Mouse (Mus musculus): ENCODE results near the gene Olfr846.

The Olfr846 gene

DNA sequence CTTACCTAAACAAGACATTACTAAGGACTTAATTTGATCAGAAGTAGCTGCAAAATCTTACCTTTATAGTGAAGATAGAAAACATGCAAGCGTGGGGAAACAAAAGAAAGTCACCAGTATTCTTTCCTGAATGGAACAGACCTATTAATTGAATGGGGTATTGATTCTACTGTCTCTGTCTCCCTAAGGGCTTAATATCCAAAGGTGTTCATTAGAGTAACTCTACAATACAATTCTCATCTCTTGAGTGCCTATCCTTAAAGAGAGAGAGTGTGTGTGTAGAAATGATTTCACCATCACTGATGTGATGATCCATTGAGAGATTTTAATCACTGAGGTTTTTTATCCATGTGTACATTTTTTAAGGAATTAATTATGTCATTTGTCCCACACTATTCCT is at the start of gene Olfr846:
Olfr846 (minus strand) TSS at position 101 of the 400 bp plus-strand sequence.
- no peak for DNase-seq (ENCODE audit: low spot score in 2 of 2)

DNA sequence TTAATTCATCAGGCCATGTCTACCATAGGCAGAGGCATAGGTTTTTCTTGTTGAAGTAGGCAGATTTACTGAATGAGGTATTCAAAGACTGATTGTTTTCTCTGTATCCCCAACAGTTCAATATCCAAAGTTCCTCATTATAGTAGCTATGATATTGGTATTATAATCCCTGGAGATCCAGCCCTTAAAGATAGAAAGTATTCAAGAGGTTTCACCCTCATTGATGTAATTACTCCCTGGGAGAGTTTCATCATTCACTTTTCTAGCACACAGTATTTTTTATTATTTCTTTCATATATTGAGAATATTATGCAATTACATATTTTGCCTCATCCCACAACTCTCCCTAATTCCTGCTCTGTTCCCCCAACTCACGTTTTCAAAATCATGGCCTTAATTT is 14.8 kb upstream of the Olfr846 start, which contains the start of gene Olfr847:
Olfr847 (minus strand) TSS at position 101 of the 400 bp plus-strand sequence.
- DNase-seq (ENCODE audit: low spot score in 2 of 2): no peak

DNA sequence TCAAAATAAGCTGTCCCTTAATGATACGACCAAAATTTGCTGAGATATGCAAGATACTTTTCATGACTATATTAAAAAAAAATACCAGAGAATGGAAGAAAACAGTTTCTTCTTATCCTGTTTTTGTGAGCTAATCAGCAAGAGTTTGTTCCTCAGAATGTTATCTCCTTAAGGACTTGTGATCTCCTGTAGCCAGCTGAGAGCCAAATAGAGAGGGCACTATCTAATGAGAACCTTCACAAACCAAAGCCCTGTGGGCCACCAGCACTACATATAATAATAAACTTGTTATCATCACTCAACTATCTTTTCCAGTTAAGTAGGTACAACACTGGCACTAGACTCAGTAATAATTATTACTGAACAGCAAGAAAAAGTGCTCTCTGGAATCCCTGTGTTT is 27.6 kb downstream of the Olfr846 start, which contains the start of gene Olfr845:
Olfr845 (plus strand) TSS at position 301 of the 400 bp plus-strand sequence.
- DNase-seq (ENCODE audit: low spot score in 2 of 2): no peak

DNA sequence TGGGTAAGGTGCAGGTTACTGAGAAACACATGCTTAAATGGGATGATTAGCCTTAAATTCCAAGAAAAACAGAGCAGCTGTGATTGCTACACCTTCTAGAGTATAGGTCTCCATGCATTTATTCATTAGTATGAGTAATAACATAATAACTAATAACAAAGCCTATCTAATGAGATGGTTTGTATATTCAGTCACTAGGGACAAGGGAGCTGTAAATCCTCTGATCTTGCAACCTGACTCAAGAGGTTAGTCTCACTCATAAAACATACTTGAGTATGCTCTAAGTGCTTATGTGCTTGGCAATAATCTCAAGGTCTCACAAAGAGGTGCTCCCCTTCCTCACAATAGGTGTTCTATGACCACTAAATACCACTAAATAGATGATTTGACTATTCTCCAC is 47.8 kb downstream of the Olfr846 start, which contains the start of gene Olfr844:
Olfr844 (plus strand) TSS at position 301 of the 400 bp plus-strand sequence.
- DNase-seq (ENCODE audit: low spot score in 2 of 2): no peak
